Mouse (Mus musculus) urinary bladder, postnatal 25 days (tissue): ENCODE results near the gene Ctnna2.

ENCODE experiments used
- DNase-seq: peaks from one replicate; pipeline ENCODE4 v3.0.0; 2022; ENCODE audit warnings: low spot score

The Ctnna2 gene

GRCm38 (mm10) chr6:77424826-77425225, 554.7 kb downstream of the Ctnna2 start:
- no peak for DNase-seq

- no peak for DNase-seq
Observed at GRCm38 (mm10) chr6:77421564-77422139, 557.8 kb downstream of the Ctnna2 start.

GRCm38 (mm10) chr6:77416999-77417398, 562.5 kb downstream of the Ctnna2 start:
- DNase-seq, result no peak

GRCm38 (mm10) chr6:77413530-77413929, 566.0 kb downstream of the Ctnna2 start:
- DNase-seq, result no peak

- no peak for DNase-seq
Observed at GRCm38 (mm10) chr6:77408481-77408880, 571.0 kb downstream of the Ctnna2 start.

- no peak for DNase-seq
Observed at GRCm38 (mm10) chr6:77400751-77401150, 578.7 kb downstream of the Ctnna2 start.

GRCm38 (mm10) chr6:77391663-77392062, 587.8 kb downstream of the Ctnna2 start:
- no peak for DNase-seq

- no peak for DNase-seq
Observed at GRCm38 (mm10) chr6:77381309-77381708, 598.2 kb downstream of the Ctnna2 start.

- no peak for DNase-seq
Observed at GRCm38 (mm10) chr6:77373132-77373531, 606.4 kb downstream of the Ctnna2 start.

- DNase-seq, result no peak
Observed at GRCm38 (mm10) chr6:77371147-77371546, 608.4 kb downstream of the Ctnna2 start.

- DNase-seq, result no peak
Observed at GRCm38 (mm10) chr6:77358471-77358837, 621.0 kb downstream of the Ctnna2 start.

- no peak for DNase-seq
Observed at GRCm38 (mm10) chr6:77357748-77358470, 621.6 kb downstream of the Ctnna2 start.

GRCm38 (mm10) chr6:77354826-77355225, 624.7 kb downstream of the Ctnna2 start:
- no peak for DNase-seq

- no peak for DNase-seq
Observed at GRCm38 (mm10) chr6:77343781-77344180, 635.7 kb downstream of the Ctnna2 start.

- DNase-seq, result no peak
Observed at GRCm38 (mm10) chr6:77335537-77335936, 644.0 kb downstream of the Ctnna2 start.

- DNase-seq, result no peak
Observed at GRCm38 (mm10) chr6:77324748-77325147, 654.8 kb downstream of the Ctnna2 start.

- no peak for DNase-seq
Observed at GRCm38 (mm10) chr6:77324327-77324726, 655.2 kb downstream of the Ctnna2 start.

GRCm38 (mm10) chr6:77306796-77307195, 672.7 kb downstream of the Ctnna2 start:
- no peak for DNase-seq

- DNase-seq, result no peak
Observed at GRCm38 (mm10) chr6:77301305-77301704, 678.2 kb downstream of the Ctnna2 start.

- DNase-seq, result no peak
Observed at GRCm38 (mm10) chr6:77291415-77291814, 688.1 kb downstream of the Ctnna2 start.

GRCm38 (mm10) chr6:77288402-77288801, 691.1 kb downstream of the Ctnna2 start:
- no peak for DNase-seq

- DNase-seq, result no peak
Observed at GRCm38 (mm10) chr6:77286317-77286716, 693.2 kb downstream of the Ctnna2 start.

- DNase-seq, result no peak
Observed at GRCm38 (mm10) chr6:77278794-77279193, 700.7 kb downstream of the Ctnna2 start.

- DNase-seq, result no peak
Observed at GRCm38 (mm10) chr6:77265163-77265562, 714.3 kb downstream of the Ctnna2 start.
